Mouse (Mus musculus) neural tube, embryonic 11.5 days (tissue): Measurements from ENCODE around the gene Plac1. TPM values are rescaled to one million over a fixed set of nuclear protein-coding genes. Genes with fewer than 3 reads are reported as not detected.

ENCODE experiments used
- ATAC-seq: fragments of 200-750 bp; cut with Nextera tagmentation; 2 replicates; pipeline ENCODE4 v1.8.0; 2017; ENCODE audit warnings: moderate number of reproducible peaks, mild to moderate bottlenecking, moderate TSS enrichment, moderate library complexity; ENCODE audit not compliant: insufficient read depth, low FRiP score, low TSS enrichment
- DNase-seq: peaks from one replicate; pipeline ENCODE4 v3.0.0-alpha.2; 2015; ENCODE audit warnings: low spot score
- H3K27ac ChIP-seq: fragments of 300-500 bp; sonication (generic); 2 replicates; pipeline ENCODE4 v1.5.1; 2014; ENCODE audit warnings: low read depth, mild to moderate bottlenecking, low read length
- H3K27me3 ChIP-seq: fragments of 300-500 bp; sonication (generic); 2 replicates; pipeline ENCODE4 v1.6.1; 2014; ENCODE audit warnings: mild to moderate bottlenecking, low read length, mixed read lengths; ENCODE audit not compliant: control insufficient read depth, insufficient read depth
- H3K36me3 ChIP-seq: fragments of 300-500 bp; sonication (generic); 2 replicates; pipeline ENCODE4 v1.6.1; 2014; ENCODE audit warnings: mild to moderate bottlenecking, low read length, moderate library complexity, mixed read lengths; ENCODE audit not compliant: control insufficient read depth, insufficient read depth
- H3K4me1 ChIP-seq: fragments of 300-500 bp; sonication (generic); 2 replicates; pipeline ENCODE4 v1.6.1; 2014; ENCODE audit warnings: low read length, mixed read lengths; ENCODE audit not compliant: control insufficient read depth, insufficient read depth
- H3K4me2 ChIP-seq: fragments of 300-500 bp; sonication (generic); 2 replicates; pipeline ENCODE4 v1.6.1; 2014; ENCODE audit warnings: low read depth, mild to moderate bottlenecking, moderate library complexity
- H3K4me3 ChIP-seq: fragments of 300-500 bp; sonication (generic); 2 replicates; pipeline ENCODE4 v1.5.1; 2014; ENCODE audit warnings: low read depth, low read length
- H3K9ac ChIP-seq: fragments of 300-500 bp; sonication (generic); 2 replicates; pipeline ENCODE4 v1.6.1; 2014; ENCODE audit warnings: mild to moderate bottlenecking, low read length
- H3K9me3 ChIP-seq: fragments of 300-500 bp; sonication (generic); 2 replicates; pipeline ENCODE4 v1.6.1; 2016; ENCODE audit warnings: low read length; ENCODE audit not compliant: control insufficient read depth
- WGBS: fragments of 180-500 bp; shearing (Covaris S2); extraction: QIAGEN DNeasy Blood & Tissue Kit; methylation state at CpG from one replicate; pipeline ENCODE4 v1.1.7; 2014; 5-methylcytosine and 5-hydroxymethylcytosine counted together
- polyA plus RNA-seq: library from polyadenylated mRNA; unstranded; fragments of >200 nt; fragmentation: Nextera tagmentation; extraction: Ambion mirVana; gene quantifications from 2 replicates; pipeline ENCODE4 v1.2.1, GENCODE M21; 2014

Plac1 gene
- polyA plus RNA-seq, 1 experiment from 2014 or later, result 2.6 TPM

DNA sequence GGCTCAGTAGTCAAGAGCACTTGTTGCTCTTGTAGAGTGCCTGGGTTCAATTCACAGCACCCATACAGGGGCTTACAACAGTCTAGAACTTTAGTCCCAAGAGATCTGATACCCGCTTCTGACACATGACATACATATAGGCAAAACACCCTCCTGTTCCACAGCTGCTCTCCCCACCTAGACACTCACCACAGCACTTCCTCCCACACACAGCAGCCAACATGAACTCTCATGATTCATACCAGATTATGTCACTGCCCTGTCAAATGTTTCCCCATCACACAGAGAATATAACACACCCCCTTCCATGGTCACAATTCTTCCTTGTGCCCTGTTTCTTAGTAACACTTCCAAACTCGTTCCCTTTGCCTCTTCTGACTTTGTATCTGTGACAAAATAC lies 71.3 kb downstream of the Plac1 start:
- Histone ChIP-seq H3K4me3 (no peak overlapping the region), H3K4me1 (no peaks in the 10 kb centered on the region)
- ATAC-seq, result no peak

DNA sequence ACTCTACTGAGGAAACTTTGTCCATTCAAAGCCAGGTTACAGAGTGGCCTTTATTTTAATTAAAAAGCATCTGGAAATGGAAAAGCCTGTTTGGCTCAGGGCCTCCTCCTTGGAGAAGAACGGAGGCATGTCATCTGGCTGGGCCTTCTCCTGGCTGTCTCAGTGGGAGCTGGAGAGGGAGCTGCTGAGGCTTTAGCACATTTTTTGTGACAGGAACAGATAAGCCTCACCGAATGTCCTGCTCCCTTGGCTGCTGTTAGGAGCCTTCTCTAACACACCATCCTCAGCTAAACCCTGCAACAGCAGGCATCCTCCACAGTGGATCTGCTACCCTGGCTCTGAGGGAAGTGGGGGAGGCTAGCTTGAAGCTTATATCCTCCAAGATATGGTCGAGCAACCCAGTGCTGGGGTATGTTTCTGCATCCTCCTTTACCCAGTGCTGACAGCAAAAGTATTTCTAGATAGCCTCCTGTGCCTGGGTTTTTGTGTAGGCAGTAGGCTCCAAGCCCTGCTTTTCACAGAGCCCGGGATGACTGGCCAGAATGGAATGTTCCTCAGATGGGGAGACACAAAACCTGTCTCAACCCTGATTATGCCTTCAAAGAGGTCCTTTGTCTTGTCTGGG lies 72.9 kb downstream of the Plac1 start:
- Histone ChIP-seq H3K27me3 (no peaks in the 10 kb centered on the region), H3K4me2 (no peak overlapping the region), H3K4me1 (no peaks in the 10 kb centered on the region), H3K9me3 (no peaks in the 10 kb centered on the region), H3K27ac (no peak overlapping the region), H3K9ac (no peak overlapping the region), H3K4me3 (no peak overlapping the region), H3K36me3 (no peaks in the 10 kb centered on the region)
- DNase-seq (no peak), ATAC-seq (no peak)
- WGBS, result 43% methylated on average over 4 of the region's 4 CpGs

More for the DNA sequence above, 71.3 kb downstream of the Plac1 start:
- H3K27ac ChIP-seq, result no peak overlapping the region
- no peak for DNase-seq
- H3K9me3 ChIP-seq, result no peaks in the 10 kb centered on the region
- H3K4me2 ChIP-seq, result no peak overlapping the region
- H3K36me3 ChIP-seq, result no peaks in the 10 kb centered on the region
- H3K9ac ChIP-seq, result no peak overlapping the region
- WGBS, result 75% methylated on average over 2 of the region's 2 CpGs
- no peaks in the 10 kb centered on the region for H3K27me3 ChIP-seq

DNA sequence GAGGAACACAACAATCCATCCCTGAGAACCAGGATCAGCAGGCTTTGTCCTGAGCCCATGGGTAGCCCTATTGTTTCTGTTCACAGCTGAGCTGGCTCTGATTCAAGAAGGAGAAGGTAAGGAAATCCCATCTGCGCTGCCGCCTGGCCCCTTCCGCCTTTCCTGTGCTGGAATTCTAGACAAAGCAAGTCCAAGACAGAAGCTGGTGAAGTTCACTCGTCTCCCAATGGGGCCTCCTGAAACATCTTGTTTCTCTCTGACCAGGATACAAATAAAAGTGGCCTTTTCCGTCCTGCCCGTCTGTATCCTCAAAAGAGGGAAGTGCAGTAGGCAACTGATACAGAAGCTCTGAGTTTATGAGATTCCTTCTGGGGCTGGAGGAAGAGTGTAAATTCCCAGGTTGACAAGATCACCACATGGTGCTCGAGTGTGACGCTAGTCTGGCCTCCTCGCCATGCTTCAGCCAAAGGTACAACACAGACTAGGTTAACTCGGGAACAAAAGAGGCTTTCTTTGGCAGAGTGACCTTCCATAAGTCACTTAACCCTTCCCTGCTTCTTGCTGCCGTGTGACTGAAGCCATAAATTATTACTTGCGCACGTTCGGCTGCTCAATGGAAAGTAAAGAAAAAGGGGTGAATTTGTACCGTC lies 73.5 kb downstream of the Plac1 start:
- Histone ChIP-seq H3K27ac (no peak overlapping the region), H3K4me2 (no peak overlapping the region), H3K4me1 (no peaks in the 10 kb centered on the region), H3K27me3 (no peaks in the 10 kb centered on the region), H3K9ac (no peak overlapping the region), H3K9me3 (no peaks in the 10 kb centered on the region), H3K4me3 (no peak overlapping the region), H3K36me3 (no peaks in the 10 kb centered on the region)
- DNase-seq (no peak), ATAC-seq (peak; percentile 53)
- whole genome bisulfite sequencing, result 30% methylated on average over 15 of the region's 15 CpGs

GRCm38 (mm10) chrX:53162589-53162988 lies 77.3 kb downstream of the Plac1 start:
- WGBS, result 64% methylated on average over 4 of the region's 4 CpGs
- H3K4me3 ChIP-seq, result no peak overlapping the region
- no peak for DNase-seq
- no peak overlapping the region for H3K27ac ChIP-seq
- H3K9me3 ChIP-seq, result no peaks in the 10 kb centered on the region
- no peak overlapping the region for H3K9ac ChIP-seq
- no peaks in the 10 kb centered on the region for H3K36me3 ChIP-seq
- H3K27me3 ChIP-seq, result no peaks in the 10 kb centered on the region
- no peak for ATAC-seq
- H3K4me2 ChIP-seq, result no peak overlapping the region
- no peaks in the 10 kb centered on the region for H3K4me1 ChIP-seq

DNA sequence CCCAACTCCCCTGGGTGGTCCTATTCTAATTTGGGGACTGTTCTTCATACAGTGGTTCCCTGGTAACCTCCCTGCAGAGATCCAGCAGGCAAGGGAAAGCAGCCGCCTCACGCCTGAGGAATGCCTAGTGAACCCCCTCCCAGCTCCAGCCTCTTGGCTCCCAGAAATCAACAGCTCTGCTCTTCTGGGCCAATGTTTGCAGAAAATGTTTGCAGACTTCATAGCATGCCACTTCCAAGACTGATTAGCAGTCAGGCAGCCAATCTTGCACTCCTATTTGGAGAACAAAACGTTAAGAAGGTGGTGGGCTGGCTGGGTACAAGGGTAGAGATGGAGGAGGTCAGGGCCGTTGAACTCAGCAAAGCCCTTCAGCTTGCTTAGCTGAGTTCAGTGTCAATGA lies 78.3 kb downstream of the Plac1 start:
- Histone ChIP-seq H3K9ac (no peak overlapping the region), H3K27ac (no peak overlapping the region), H3K4me1 (no peaks in the 10 kb centered on the region), H3K36me3 (no peaks in the 10 kb centered on the region), H3K4me2 (no peak overlapping the region), H3K4me3 (no peak overlapping the region), H3K27me3 (no peaks in the 10 kb centered on the region), H3K9me3 (no peaks in the 10 kb centered on the region)
- ATAC-seq (no peak), DNase-seq (peak; percentile 12)
- 43% methylated on average over 4 of the region's 4 CpGs for WGBS

- H3K4me2 ChIP-seq, result no peak overlapping the region
- ATAC-seq, result no peak
- no peaks in the 10 kb centered on the region for H3K36me3 ChIP-seq
- no peak overlapping the region for H3K27ac ChIP-seq
- no peak overlapping the region for H3K4me3 ChIP-seq
- H3K9ac ChIP-seq, result no peak overlapping the region
- WGBS, result 61% methylated on average over 5 of the region's 5 CpGs
- H3K9me3 ChIP-seq, result no peaks in the 10 kb centered on the region
- DNase-seq, result no peak
- no peaks in the 10 kb centered on the region for H3K4me1 ChIP-seq
- no peaks in the 10 kb centered on the region for H3K27me3 ChIP-seq
Measured at GRCm38 (mm10) chrX:53161115-53161514, 78.8 kb downstream of the Plac1 start.

GRCm38 (mm10) chrX:53148039-53148438 lies 91.9 kb downstream of the Plac1 start:
- Histone ChIP-seq H3K9ac (no peak overlapping the region), H3K27ac (no peak overlapping the region), H3K36me3 (no peaks in the 10 kb centered on the region), H3K4me3 (no peak overlapping the region), H3K9me3 (no peaks in the 10 kb centered on the region), H3K4me2 (no peak overlapping the region), H3K4me1 (no peaks in the 10 kb centered on the region), H3K27me3 (no peaks in the 10 kb centered on the region)
- WGBS, result 59% methylated on average over 2 of the region's 2 CpGs
- ATAC-seq (no peak), DNase-seq (no peak)

DNA sequence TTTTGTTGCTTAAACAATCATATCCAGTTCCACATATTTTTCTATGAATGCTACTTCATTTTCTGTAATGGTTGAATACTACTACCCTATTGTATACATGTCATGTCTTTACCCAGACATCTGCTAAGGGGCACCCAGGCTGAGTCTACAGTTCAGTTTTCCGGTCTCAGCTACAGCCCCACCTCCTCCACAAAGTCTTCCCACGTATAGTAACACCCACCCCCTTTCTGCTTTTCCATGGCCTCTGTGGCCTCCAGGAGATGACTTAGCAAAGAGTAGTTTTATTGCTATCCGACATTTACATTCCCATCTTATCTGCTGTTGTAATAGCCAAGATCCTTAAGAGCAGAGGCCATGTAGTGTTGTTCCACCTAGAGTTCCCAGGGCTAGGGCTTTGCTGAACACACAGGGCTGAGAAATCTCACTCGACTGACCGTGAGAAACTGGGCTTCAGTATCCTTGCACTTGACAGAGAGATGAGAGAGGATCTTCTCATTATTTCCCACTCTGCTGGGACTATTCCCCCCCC lies 93.5 kb downstream of the Plac1 start:
- Histone ChIP-seq H3K9ac (no peak overlapping the region), H3K4me3 (no peak overlapping the region), H3K4me1 (no peaks in the 10 kb centered on the region), H3K27ac (no peak overlapping the region), H3K9me3 (no peaks in the 10 kb centered on the region), H3K4me2 (no peak overlapping the region), H3K36me3 (no peaks in the 10 kb centered on the region), H3K27me3 (no peaks in the 10 kb centered on the region)
- ATAC-seq (no peak), DNase-seq (no peak)
- WGBS, result 82% methylated on average over 5 of the region's 5 CpGs

DNA sequence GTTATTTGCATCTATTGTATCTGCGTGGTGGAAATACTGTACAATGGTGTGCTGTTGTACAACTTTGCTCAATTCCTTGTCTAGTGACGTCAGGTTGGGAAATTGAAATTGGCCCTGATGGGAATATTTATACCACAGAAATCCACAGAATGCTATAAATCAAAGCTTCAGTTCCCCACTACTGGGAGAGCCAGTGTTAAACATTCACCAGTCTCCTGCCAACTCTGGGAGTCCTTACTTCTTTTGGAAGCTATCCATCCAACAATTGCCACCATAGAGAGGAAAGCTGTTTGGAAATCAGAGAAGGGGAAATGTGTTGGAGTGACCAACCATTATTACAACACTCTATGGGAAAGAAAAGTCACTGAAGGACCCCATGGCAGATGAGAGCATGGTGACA lies 100.3 kb downstream of the Plac1 start:
- ATAC-seq (no peak), DNase-seq (no peak)
- Histone ChIP-seq H3K4me2 (no peak overlapping the region), H3K27ac (no peak overlapping the region), H3K4me3 (no peak overlapping the region), H3K4me1 (no peaks in the 10 kb centered on the region), H3K9ac (no peak overlapping the region), H3K36me3 (no peaks in the 10 kb centered on the region), H3K27me3 (no peaks in the 10 kb centered on the region), H3K9me3 (no peaks in the 10 kb centered on the region)
- WGBS, result 83% methylated on average over 2 of the region's 2 CpGs
